Comparison of ENCODE assay signal across 8 mouse cellular contexts in the genomic region with DNA sequence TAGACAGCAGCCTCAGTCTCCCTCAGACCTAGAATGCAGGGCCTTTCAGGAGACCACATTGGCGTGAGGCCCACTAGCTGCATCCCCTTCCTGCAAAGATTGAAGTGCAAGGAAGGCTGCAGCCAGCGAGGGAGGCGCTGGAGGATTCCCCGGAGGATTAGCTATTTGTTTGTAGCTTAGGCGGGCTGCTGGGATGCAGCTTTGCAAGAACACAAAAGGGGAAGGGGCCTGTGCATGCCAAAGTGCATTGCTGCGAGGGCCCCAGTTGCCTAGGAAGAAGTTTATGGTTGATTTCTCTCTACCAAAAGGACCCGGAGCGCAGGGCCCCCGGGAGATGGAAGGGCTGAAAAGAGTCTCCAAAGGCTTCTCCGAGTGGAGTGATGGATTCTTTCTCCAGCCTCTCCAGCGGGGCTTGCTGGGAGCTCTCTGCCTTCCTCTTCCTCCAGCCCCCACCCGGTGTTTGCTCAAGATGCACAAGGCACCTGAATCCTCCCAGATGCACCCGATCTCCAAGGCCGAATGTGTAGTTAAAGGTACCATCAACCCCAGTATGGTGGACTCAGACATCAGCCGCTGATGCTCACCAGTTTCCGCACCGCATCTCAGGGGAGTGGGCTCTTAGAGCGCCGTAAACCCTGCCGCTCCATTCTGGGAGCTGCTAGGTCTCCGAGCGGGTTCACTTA. TPM values are rescaled to one million over a fixed set of nuclear protein-coding genes. Genes with fewer than 3 reads are reported as not detected.
A peak's percentile ranks its signal among the peaks of the same experiment; 100 is the strongest.
DNase-seq lines count a peak whose midpoint lies in the region; ATAC-seq and TF ChIP-seq lines count a peak whose summit lies in the region.

No protein-coding gene starts in this region.

- DNase-seq in gastrocnemius, postnatal 14 days, result peak; percentile 11
- no peak for DNase-seq in gastrocnemius, postnatal 36 days
- DNase-seq in forebrain, embryonic 11.5 days (ENCODE audit: low spot score), result peak; percentile 85
- DNase-seq in urinary bladder, postnatal 25 days (ENCODE audit: low spot score), result no peak

- H3K27ac ChIP-seq in forebrain, embryonic 11.5 days (ENCODE audit: low read depth, low read length), result peak overlapping the region; percentile 99
- H3K27ac ChIP-seq in intestine, postnatal 0 days (ENCODE audit: low read depth, low read length), result no peak overlapping the region
- H3K27ac ChIP-seq in liver, embryonic 15.5 days (replicated peaks), result no peak overlapping the region
- no peak overlapping the region for H3K27ac ChIP-seq in stomach, embryonic 16.5 days (ENCODE audit: low read length)

- intact Hi-C loops in gastrocnemius, postnatal 14 days (cut with DNase I; ENCODE audit: low total_unique reads), result loop anchor here (5.0 kb wide), 1 partner anchor 33 kb away; no protein-coding TSS in a partner anchor
- intact Hi-C loops in gastrocnemius, postnatal 36 days (cut with DNase I), result no loop called here

- H3K4me3 ChIP-seq in forebrain, embryonic 11.5 days (ENCODE audit: low read depth, low read length), result peak overlapping the region; percentile 51
- H3K4me3 ChIP-seq in intestine, postnatal 0 days (ENCODE audit: low read depth, low read length), result peak overlapping the region; percentile 56
- H3K4me3 ChIP-seq in liver, embryonic 15.5 days (replicated peaks), result peak overlapping the region; percentile 7; the same call in 1 of the 2 replicates
- peak overlapping the region; percentile 37 for H3K4me3 ChIP-seq in stomach, embryonic 16.5 days (replicated peaks; ENCODE audit: low read length)

- peaks cover 3% of the 10 kb centered on the region; the same call in 1 of the 2 replicates for H3K27me3 ChIP-seq in forebrain, embryonic 11.5 days (ENCODE audit: control insufficient read depth, insufficient read depth, low read length)
- H3K27me3 ChIP-seq in intestine, postnatal 0 days (replicated peaks; ENCODE audit: control insufficient read depth, insufficient read depth, low read length), result peaks cover 54% of the 10 kb centered on the region
- H3K27me3 ChIP-seq in liver, embryonic 15.5 days, result peaks cover 88% of the 10 kb centered on the region
- H3K27me3 ChIP-seq in stomach, embryonic 16.5 days (ENCODE audit: control insufficient read depth, insufficient read depth, low read length), result peaks cover 60% of the 10 kb centered on the region

- peaks cover 40% of the 10 kb centered on the region for H3K9me3 ChIP-seq in forebrain, embryonic 11.5 days (ENCODE audit: control insufficient read depth, low read length)
- no peaks in the 10 kb centered on the region for H3K9me3 ChIP-seq in intestine, postnatal 0 days (ENCODE audit: control insufficient read depth)
- H3K9me3 ChIP-seq in liver, embryonic 15.5 days (replicated peaks), result no peaks in the 10 kb centered on the region
- no peaks in the 10 kb centered on the region for H3K9me3 ChIP-seq in stomach, embryonic 16.5 days (replicated peaks; ENCODE audit: control insufficient read depth, low read length)

- peak overlapping the region; percentile 94 for H3K9ac ChIP-seq in forebrain, embryonic 11.5 days (ENCODE audit: low read length)
- H3K9ac ChIP-seq in intestine, postnatal 0 days (ENCODE audit: low read depth, low read length), result no peak overlapping the region
- no peak overlapping the region for H3K9ac ChIP-seq in liver, embryonic 15.5 days
- H3K9ac ChIP-seq in stomach, embryonic 16.5 days (ENCODE audit: low read length), result peak overlapping the region; percentile 40; the same call in 1 of the 2 replicates

- peak overlapping the region; percentile 62 for H3K4me2 ChIP-seq in forebrain, embryonic 11.5 days (ENCODE audit: low read depth, low read length, severe bottlenecking)
- peak overlapping the region; percentile 96 for H3K4me2 ChIP-seq in intestine, postnatal 0 days (replicated peaks; ENCODE audit: low read depth)
- H3K4me2 ChIP-seq in liver, embryonic 15.5 days, result peak overlapping the region; percentile 32
- H3K4me2 ChIP-seq in stomach, embryonic 16.5 days (ENCODE audit: low read depth, low read length), result peak overlapping the region; percentile 53

- WGBS in forebrain, embryonic 11.5 days, result 1% methylated on average over 22 of the region's 22 CpGs
- 9% methylated on average over 22 of the region's 22 CpGs for WGBS in intestine, postnatal 0 days
- WGBS in liver, embryonic 15.5 days (ENCODE audit: insufficient replicate concordance), result 3% methylated on average over 22 of the region's 22 CpGs
- 5% methylated on average over 22 of the region's 22 CpGs for WGBS in stomach, embryonic 16.5 days

- H3K36me3 ChIP-seq in forebrain, embryonic 11.5 days (ENCODE audit: control insufficient read depth, insufficient read depth, low read length), result peaks cover 43% of the 10 kb centered on the region
- H3K36me3 ChIP-seq in intestine, postnatal 0 days (ENCODE audit: control insufficient read depth, insufficient read depth), result no peaks in the 10 kb centered on the region
- no peaks in the 10 kb centered on the region for H3K36me3 ChIP-seq in liver, embryonic 15.5 days (replicated peaks)
- no peaks in the 10 kb centered on the region for H3K36me3 ChIP-seq in stomach, embryonic 16.5 days (ENCODE audit: control insufficient read depth, insufficient read depth, low read length)

- TF ChIP-seq CTCF in intestine, postnatal 0 days (IDR thresholded peaks at IDR 0.05; ENCODE audit: low read depth), result no peak

- peaks cover 6% of the 10 kb centered on the region; the same call in 1 of the 2 replicates for H3K4me1 ChIP-seq in forebrain, embryonic 11.5 days (replicated peaks; ENCODE audit: control insufficient read depth, insufficient read depth, low read length)
- H3K4me1 ChIP-seq in intestine, postnatal 0 days (replicated peaks; ENCODE audit: control insufficient read depth, insufficient read depth, low read length), result peaks cover 6% of the 10 kb centered on the region
- peaks cover 27% of the 10 kb centered on the region for H3K4me1 ChIP-seq in liver, embryonic 15.5 days (replicated peaks)
- peaks cover 27% of the 10 kb centered on the region for H3K4me1 ChIP-seq in stomach, embryonic 16.5 days (ENCODE audit: control insufficient read depth, insufficient read depth, low read length)

- ATAC-seq in activated CD4-positive, CD25-positive, alpha-beta regulatory T cell, adult 4 months, result peak; percentile 40
- ATAC-seq in forebrain, embryonic 11.5 days (replicated peaks; ENCODE audit: low FRiP score), result peak; percentile 76
- no peak for ATAC-seq in intestine, postnatal 0 days
- no peak for ATAC-seq in liver, embryonic 15.5 days (ENCODE audit: insufficient read depth)
- ATAC-seq in stomach, embryonic 16.5 days (ENCODE audit: insufficient read depth, low FRiP score), result no peak

RNA-seq across cellular contexts. Expression of gene Ccdc177, which starts 0.6 kb away (rescaled TPM):
- total RNA-seq in gastrocnemius, postnatal 14 days (2021), result under 1 TPM in 1 of 2 experiments, not detected in 1; 0.07 TPM
- not detected for total RNA-seq in gastrocnemius, postnatal 36 days (2021)
- polyA plus RNA-seq in activated CD4-positive, CD25-positive, alpha-beta regulatory T cell, adult 4 months (2017; shearing (Covaris generic)), result not detected
- 5.1 and 6.8 TPM in 2 replicates for polyA plus RNA-seq in forebrain, embryonic 11.5 days (2014; fragmentation: Nextera tagmentation; extraction: Ambion mirVana)
- polyA plus RNA-seq in intestine, postnatal 0 days (2015; fragmentation: Nextera tagmentation; extraction: Ambion mirVana), result 0.03 and 0.10 TPM in 2 replicates
- polyA plus RNA-seq in liver, embryonic 15.5 days (2015; fragmentation: Nextera tagmentation; extraction: Ambion mirVana), result not detected in 2 replicates
- 0.09 TPM in 1 of 2 replicates, not detected in the other for polyA plus RNA-seq in stomach, embryonic 16.5 days (2015; fragmentation: Nextera tagmentation; extraction: Ambion mirVana)

RNA-seq across cellular contexts. Expression of gene Susd6, which starts 30.5 kb away (rescaled TPM):
- total RNA-seq in gastrocnemius, postnatal 14 days (2021), result 10 to 100 TPM; 27.8 to 28.7 TPM
- 10 to 100 TPM; 29.6 to 30.3 TPM for total RNA-seq in gastrocnemius, postnatal 36 days (2021)
- polyA plus RNA-seq in activated CD4-positive, CD25-positive, alpha-beta regulatory T cell, adult 4 months (2017; shearing (Covaris generic)), result 10 to 100 TPM; 21.8 to 29.4 TPM
- polyA plus RNA-seq in forebrain, embryonic 11.5 days (2014; fragmentation: Nextera tagmentation; extraction: Ambion mirVana), result 19.9 and 21.5 TPM in 2 replicates
- 16.9 and 17.6 TPM in 2 replicates for polyA plus RNA-seq in intestine, postnatal 0 days (2015; fragmentation: Nextera tagmentation; extraction: Ambion mirVana)
- polyA plus RNA-seq in liver, embryonic 15.5 days (2015; fragmentation: Nextera tagmentation; extraction: Ambion mirVana), result 13.7 and 15.8 TPM in 2 replicates
- 17.6 and 18.5 TPM in 2 replicates for polyA plus RNA-seq in stomach, embryonic 16.5 days (2015; fragmentation: Nextera tagmentation; extraction: Ambion mirVana)

Comparison
In these comparisons a context has a peak if more than half of its experiments do, and no peak if none do; other contexts are left out.
1. DNase-seq: peak in gastrocnemius, postnatal 14 days (single experiment) and forebrain, embryonic 11.5 days (single experiment); none in gastrocnemius, postnatal 36 days (0 of 2) and urinary bladder, postnatal 25 days (single experiment).
2. ATAC-seq: peak in activated CD4-positive, CD25-positive, alpha-beta regulatory T cell, adult 4 months (single experiment) and forebrain, embryonic 11.5 days (single experiment); none in intestine, postnatal 0 days (single experiment), liver, embryonic 15.5 days (single experiment) and stomach, embryonic 16.5 days (single experiment).
3. H3K4me2 ChIP-seq: peak in every context shown above with its lines; median percentile 96 in intestine, postnatal 0 days; 62 in forebrain, embryonic 11.5 days; 53 in stomach, embryonic 16.5 days; 32 in liver, embryonic 15.5 days.
4. H3K9ac ChIP-seq: peak in forebrain, embryonic 11.5 days (single experiment) and stomach, embryonic 16.5 days (single experiment); none in intestine, postnatal 0 days (single experiment) and liver, embryonic 15.5 days (single experiment).
5. Peak in every context shown above with its lines, with median percentiles within 50 percentile points of each other: H3K4me3 ChIP-seq.